In the genomic region with DNA sequence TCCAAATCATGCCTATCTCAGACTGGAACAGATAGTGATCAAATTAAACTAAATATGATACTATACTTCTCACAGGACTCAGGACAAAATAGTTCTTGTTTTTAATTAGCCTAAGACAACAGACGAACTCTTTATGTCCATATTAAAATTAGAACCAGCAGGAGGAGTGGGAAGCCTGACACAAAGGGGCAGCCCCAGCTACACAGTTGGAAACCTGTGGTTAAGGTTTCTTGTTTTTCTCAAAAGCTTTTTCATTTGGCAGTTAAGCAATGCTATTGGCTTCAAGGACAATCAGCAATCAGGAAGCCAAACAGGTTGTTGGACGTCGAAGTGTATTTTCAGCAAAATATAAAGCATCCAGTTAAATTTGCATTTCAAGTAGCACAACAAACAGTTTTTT, we compare ENCODE assay signal across 21 mouse cellular contexts.
DNase-seq lines count a peak whose midpoint lies in the region; ATAC-seq and TF ChIP-seq lines count a peak whose summit lies in the region.
"Had no signal": no experiment of that assay in that cellular context is flagged by ENCODE, and none has a peak within 500 bp of the region (broad histone marks: within the 10 kb centered on the region; RNA-seq: fewer than 3 reads in every experiment).

No protein-coding gene starts in this region.

- H3K79me2 ChIP-seq in CH12.LX (replicated peaks; ENCODE audit: control insufficient read depth, extremely low read depth, insufficient read depth, poor library complexity, severe bottlenecking): no peaks in the 10 kb centered on the region

- peak overlapping the region; percentile 72; the same call in 1 of the 2 replicates for H3K4me2 ChIP-seq in CH12.LX (ENCODE audit: insufficient read depth, low read depth, poor library complexity, severe bottlenecking)

- H3K36me3 ChIP-seq in CH12.LX (replicated peaks in 1 of 2; ENCODE audit: control insufficient read depth in 1 of 2, insufficient read depth in 1 of 2, low read length in 1 of 2): no peaks in the 10 kb centered on the region
- H3K36me3 ChIP-seq: G1E had no signal

- H3K27ac ChIP-seq in CH12.LX (ENCODE audit: insufficient read depth, low read depth): no peak overlapping the region

- peaks cover 7 to 23% of the 10 kb centered on the region in 2 experiments; a peak in 3 of 4 replicates for H3K4me1 ChIP-seq in CH12.LX (ENCODE audit: control insufficient read depth in 1 of 2, insufficient read depth in 2 of 2)

- TF ChIP-seq EP300 in CH12.LX (IDR thresholded peaks at IDR 0.05; ENCODE audit: low read length): peak; percentile 67

- in situ Hi-C loops in CH12.LX (cut with MboI; ENCODE audit: low pct_ligation_motif_present, low pct_unique_long_range_greater_than_20kb, low sequenced_read_pairs): loop anchor here (5.0 kb wide), 1 partner anchor 129 kb away; a partner anchor contains a TSS

- H3K9ac ChIP-seq in CH12.LX (ENCODE audit: insufficient read depth, low read depth): no peak overlapping the region

- no peak for TF ChIP-seq CTCF in CH12.LX (conservative IDR thresholded peaks at IDR 0.05 in 1 of 2, IDR thresholded peaks at IDR 0.05 in 1 of 2; ENCODE audit: low read depth in 2 of 2, low read length in 2 of 2)

- H3K27me3 ChIP-seq in CH12.LX (replicated peaks): no peaks in the 10 kb centered on the region
- H3K27me3 ChIP-seq: Patski had no signal

- TF ChIP-seq RAD21 in CH12.LX (IDR thresholded peaks at IDR 0.05; ENCODE audit: low read depth, low read length): no peak

- dilution Hi-C loops in CH12.LX (cut with MboI; ENCODE audit: extremely low pct_ligation_motif_present, extremely low pct_unique_long_range_greater_than_20kb, low sequenced_read_pairs): no loop called here

- H3K9me3 ChIP-seq in CH12.LX (replicated peaks; ENCODE audit: low read length): peaks cover 40% of the 10 kb centered on the region

- no peak for TF ChIP-seq POLR2A in CH12.LX (IDR thresholded peaks at IDR 0.05; ENCODE audit: low read depth, low read length)

- H3K4me3 ChIP-seq in CH12.LX (replicated peaks in 1 of 3; ENCODE audit: low read depth in 2 of 3, low read length in 2 of 3, poor library complexity in 1 of 3): no peak overlapping the region

- DNase-seq in CH12.LX (ENCODE audit: extremely low read depth): peak; percentile 22
- DNase-seq in Muller cell, postnatal 12 days (ENCODE audit: inconsistent ontology term): peak; percentile 24
- no peak for DNase-seq in cerebellum, adult 9-11 months
- DNase-seq: adrenal gland, adult 2 months; adrenal gland, adult 8-10 months; adrenal gland, postnatal 10 days; adrenal gland, postnatal 14 days; adrenal gland, postnatal 25 days; adrenal gland, postnatal 36 days; B cell, adult 2 months; cerebellum, adult 11 months; cerebellum, adult 11-12 months; cerebellum, adult 18-20 months; cerebellum, adult 2 months; cerebellum, adult 8-10 months; cerebellum, adult 9-10 months had no signal

- ATAC-seq in cerebellum, adult (ENCODE audit: insufficient number of reproducible peaks, low FRiP score, low TSS enrichment): no peak
- ATAC-seq: activated CD4-positive, CD25-positive, alpha-beta regulatory T cell, adult 4 months; CD4-positive, CD25-positive, alpha-beta regulatory T cell, adult 4 months; Patski had no signal

TF ChIP-seq in CH12.LX, 34 proteins besides CTCF, POLR2A, EP300 and RAD21:
- TF ChIP-seq ZC3H11A (IDR thresholded peaks at IDR 0.05; ENCODE audit: low read depth, low read length) (no peak), ZNF384 (IDR thresholded peaks at IDR 0.05; ENCODE audit: low read depth, low read length) (peak; percentile 25; the same call in 1 of the 2 replicates), USF1 (IDR thresholded peaks at IDR 0.05; ENCODE audit: low read depth, low read length) (no peak), ETS1 (conservative IDR thresholded peaks at IDR 0.05; ENCODE audit: low read depth, low read length) (peak; percentile 66), NELFE (IDR thresholded peaks at IDR 0.05; ENCODE audit: low read depth, low read length) (no peak), MXI1 (IDR thresholded peaks at IDR 0.05; ENCODE audit: low read depth, low read length) (no peak), ZKSCAN1 (IDR thresholded peaks at IDR 0.05; ENCODE audit: borderline replicate concordance, low read depth, low read length) (no peak), TBP (conservative IDR thresholded peaks at IDR 0.05; ENCODE audit: low read depth, low read length) (no peak), CHD2 (IDR thresholded peaks at IDR 0.05; ENCODE audit: low read length) (no peak), JUN (IDR thresholded peaks at IDR 0.05; ENCODE audit: insufficient read depth, low read depth, low read length) (no peak), MYC (IDR thresholded peaks at IDR 0.05; ENCODE audit: low read depth, low read length) (no peak), MAZ (IDR thresholded peaks at IDR 0.05; ENCODE audit: low read depth, low read length) (no peak), IRF4 (IDR thresholded peaks at IDR 0.05; ENCODE audit: low read depth, low read length) (peak; percentile 47), TCF12 (IDR thresholded peaks at IDR 0.05; ENCODE audit: low read depth, low read length) (no peak), POLR2AphosphoS2 (IDR thresholded peaks at IDR 0.05; ENCODE audit: low read depth, low read length) (no peak), PAX5 (IDR thresholded peaks at IDR 0.05; ENCODE audit: low read length) (no peak), ELF1 (IDR thresholded peaks at IDR 0.05; ENCODE audit: low read depth, low read length) (0 out of 2 replicates have a peak, but pooled peaks have one; percentile 23), ZMIZ1 (IDR thresholded peaks at IDR 0.05; ENCODE audit: low read depth, low read length) (no peak), USF2 (conservative IDR thresholded peaks at IDR 0.05; ENCODE audit: low read depth, low read length) (no peak), MEF2A (IDR thresholded peaks at IDR 0.05; ENCODE audit: borderline replicate concordance, low read depth, low read length) (peak; percentile 42; the same call in 1 of the 2 replicates), BHLHE40 (IDR thresholded peaks at IDR 0.05; ENCODE audit: low read depth, low read length) (peak; percentile 38; the same call in 1 of the 2 replicates)
